Mouse (Mus musculus): ENCODE results near the gene Snx4. TPM values are rescaled to one million over a fixed set of nuclear protein-coding genes. Genes with fewer than 3 reads are reported as not detected.

The Snx4 gene
- polyA plus RNA-seq, 1 experiment = 10.3 TPM

GRCm38 (mm10) chr16:33346376-33346775 lies 95.1 kb downstream of the Snx4 start:
- Histone ChIP-seq H3K27ac (ENCODE audit: insufficient read depth, low read depth, low read length) (no peak overlapping the region), H3K36me3 (ENCODE audit: control insufficient read depth, insufficient read depth, low read length) (no peaks in the 10 kb centered on the region), H3K4me1 (ENCODE audit: control insufficient read depth, insufficient read depth, insufficient read length, low read length) (peaks cover 2% of the 10 kb centered on the region), H3K4me3 (ENCODE audit: low read depth, low read length) (no peak overlapping the region), H3K27me3 (ENCODE audit: control insufficient read depth, insufficient read depth, low read length) (no peaks in the 10 kb centered on the region)
- TF ChIP-seq POLR2A (IDR thresholded peaks at IDR 0.05; ENCODE audit: low read depth, low read length) (no peak), CTCF (IDR thresholded peaks at IDR 0.05; ENCODE audit: extremely low read depth, insufficient read length, insufficient replicate concordance, low read depth, low read length) (no peak)
- WGBS = 70% methylated on average over 3 of the region's 3 CpGs

GRCm38 (mm10) chr16:33347134-33347533 lies 95.9 kb downstream of the Snx4 start:
- TF ChIP-seq POLR2A (IDR thresholded peaks at IDR 0.05; ENCODE audit: low read depth, low read length) (no peak), CTCF (IDR thresholded peaks at IDR 0.05; ENCODE audit: extremely low read depth, insufficient read length, insufficient replicate concordance, low read depth, low read length) (no peak)
- no peaks in the 10 kb centered on the region for H3K27me3 ChIP-seq (ENCODE audit: control insufficient read depth, insufficient read depth, low read length)
- H3K27ac ChIP-seq (ENCODE audit: insufficient read depth, low read depth, low read length) = peak overlapping the region; percentile 44; the same call in 1 of the 2 replicates
- no peak overlapping the region for H3K4me3 ChIP-seq (ENCODE audit: low read depth, low read length)
- 68% methylated on average over 5 of the region's 5 CpGs for WGBS
- no peaks in the 10 kb centered on the region for H3K36me3 ChIP-seq (ENCODE audit: control insufficient read depth, insufficient read depth, low read length)
- H3K4me1 ChIP-seq (ENCODE audit: control insufficient read depth, insufficient read depth, insufficient read length, low read length) = peaks cover 2% of the 10 kb centered on the region

Other genes starting within 250 kb of the Snx4 start
- gene Iqcg, start 195.2 kb upstream of the Snx4 start, polyA plus RNA-seq (2012; rRNA removed) = 0.14 and 0.18 TPM in 2 replicates
- gene Rpl35a, start 195.0 kb upstream of the Snx4 start, polyA plus RNA-seq (2012; rRNA removed) = 51.6 and 67.4 TPM in 2 replicates
- gene Lmln, start 188.9 kb upstream of the Snx4 start, polyA plus RNA-seq (2012; rRNA removed) = 1.1 and 1.7 TPM in 2 replicates
- 3.3 and 8.3 TPM in 2 replicates for gene Osbpl11, start 66.4 kb upstream of the Snx4 start, polyA plus RNA-seq (2012; rRNA removed)
- gene Zfp148, start 129.4 kb downstream of the Snx4 start, polyA plus RNA-seq (2012; rRNA removed) = 1.5 and 4.0 TPM in 2 replicates